Mouse (Mus musculus) stomach, embryonic 15.5 days (tissue): ENCODE measurements around the gene Dgkg. TPM values are rescaled to one million over a fixed set of nuclear protein-coding genes. Genes with fewer than 3 reads are reported as not detected.

Source experiments
- ATAC-seq: fragments of 200-750 bp; cut with Nextera tagmentation; 2 replicates; pipeline ENCODE4 v1.8.0; 2017; ENCODE audit warnings: low read depth, moderate number of reproducible peaks, moderate TSS enrichment; ENCODE audit not compliant: insufficient read depth, low FRiP score
- H3K27ac ChIP-seq: fragments of 300-500 bp; sonication (generic); 2 replicates; pipeline ENCODE4 v1.5.1; 2015; ENCODE audit warnings: mild to moderate bottlenecking, inconsistent platforms
- H3K27me3 ChIP-seq: fragments of 300-500 bp; sonication (generic); replicated peaks from 2 replicates; pipeline ENCODE4 v1.6.1; 2015; ENCODE audit warnings: inconsistent platforms
- H3K36me3 ChIP-seq: fragments of 300-500 bp; sonication (generic); 2 replicates; pipeline ENCODE4 v1.6.1; 2015; ENCODE audit warnings: inconsistent platforms
- H3K4me1 ChIP-seq: fragments of 300-500 bp; sonication (generic); 2 replicates; pipeline ENCODE4 v1.6.1; 2015; ENCODE audit warnings: inconsistent platforms
- H3K4me2 ChIP-seq: fragments of 300-500 bp; sonication (generic); 2 replicates; pipeline ENCODE4 v1.6.1; 2015; ENCODE audit warnings: mild to moderate bottlenecking, inconsistent platforms
- H3K4me3 ChIP-seq: fragments of 300-500 bp; sonication (generic); replicated peaks from 2 replicates; pipeline ENCODE4 v1.5.1; 2015; ENCODE audit warnings: inconsistent platforms
- H3K9ac ChIP-seq: fragments of 300-500 bp; sonication (generic); 2 replicates; pipeline ENCODE4 v1.6.1; 2015; ENCODE audit warnings: inconsistent platforms
- H3K9me3 ChIP-seq: fragments of 300-500 bp; sonication (generic); 2 replicates; pipeline ENCODE4 v1.6.1; 2016; ENCODE audit warnings: inconsistent platforms
- WGBS: fragments of 180-500 bp; shearing (Covaris S2); methylation state at CpG from one replicate; pipeline ENCODE4 v1.1.7; 2015; 5-methylcytosine and 5-hydroxymethylcytosine counted together
- polyA plus RNA-seq: library from polyadenylated mRNA; unstranded; fragments of >200 nt; fragmentation: Nextera tagmentation; extraction: Ambion mirVana; gene quantifications from 2 replicates; pipeline ENCODE4 v1.2.1, GENCODE M21; 2015

The Dgkg gene
- polyA plus RNA-seq, 1 experiment from 2014 or later = 1.5 TPM

- no peaks in the 10 kb centered on the region for H3K27me3 ChIP-seq
- no peak for ATAC-seq
- H3K9me3 ChIP-seq = no peaks in the 10 kb centered on the region
- no peak overlapping the region for H3K4me2 ChIP-seq
- no peak overlapping the region for H3K27ac ChIP-seq
- no peaks in the 10 kb centered on the region for H3K36me3 ChIP-seq
- no peaks in the 10 kb centered on the region for H3K4me1 ChIP-seq
- no peak overlapping the region for H3K9ac ChIP-seq
- no peak overlapping the region for H3K4me3 ChIP-seq
- WGBS = 85% methylated on average over 3 of the region's 3 CpGs
These were observed 71.5 kb downstream of the Dgkg start for GRCm38 (mm10) chr16:22585523-22585922.

GRCm38 (mm10) chr16:22583401-22583800 is 73.6 kb downstream of the Dgkg start:
- WGBS = 75% methylated on average over 2 of the region's 2 CpGs
- Histone ChIP-seq H3K27ac (no peak overlapping the region), H3K36me3 (no peaks in the 10 kb centered on the region), H3K27me3 (no peaks in the 10 kb centered on the region), H3K4me2 (no peak overlapping the region), H3K9ac (no peak overlapping the region), H3K4me1 (no peaks in the 10 kb centered on the region), H3K9me3 (no peaks in the 10 kb centered on the region), H3K4me3 (no peak overlapping the region)
- no peak for ATAC-seq

- ATAC-seq = no peak
- H3K36me3 ChIP-seq = no peaks in the 10 kb centered on the region
- H3K4me3 ChIP-seq = no peak overlapping the region
- no peak overlapping the region for H3K27ac ChIP-seq
- no peak overlapping the region for H3K9ac ChIP-seq
- no peak overlapping the region for H3K4me2 ChIP-seq
- 45% methylated on average over 11 of the region's 11 CpGs for WGBS
- H3K4me1 ChIP-seq = no peaks in the 10 kb centered on the region
- no peaks in the 10 kb centered on the region for H3K27me3 ChIP-seq
- H3K9me3 ChIP-seq = no peaks in the 10 kb centered on the region
These were observed 74.7 kb downstream of the Dgkg start for GRCm38 (mm10) chr16:22582173-22582929.

DNA sequence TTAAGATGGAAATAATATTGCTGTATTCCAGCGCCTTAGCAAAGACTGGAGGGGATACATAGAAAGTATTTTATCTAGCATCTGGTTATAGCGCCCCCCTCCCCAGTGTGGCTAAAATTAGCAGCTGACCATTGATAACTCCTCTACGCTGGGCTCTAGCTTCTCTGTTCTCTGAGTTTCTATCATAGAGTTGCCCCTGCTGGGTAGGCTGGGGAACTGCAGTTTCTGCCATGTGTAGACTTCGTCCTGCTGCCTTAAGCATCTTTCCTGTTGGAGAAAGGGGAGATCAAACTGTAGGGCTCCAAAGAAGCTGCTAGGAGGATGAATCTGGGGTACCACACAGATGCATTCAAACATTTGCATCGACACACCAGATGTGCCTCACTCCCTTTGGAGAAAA is 76.9 kb downstream of the Dgkg start:
- ATAC-seq = no peak
- WGBS = 47% methylated on average over 5 of the region's 5 CpGs
- H3K4me1 ChIP-seq = no peaks in the 10 kb centered on the region

GRCm38 (mm10) chr16:22578883-22579282 is 78.1 kb downstream of the Dgkg start:
- H3K9ac ChIP-seq = no peak overlapping the region
- no peak overlapping the region for H3K4me2 ChIP-seq
- no peak overlapping the region for H3K27ac ChIP-seq
- 90% methylated on average over 10 of the region's 10 CpGs for WGBS
- no peak for ATAC-seq
- H3K36me3 ChIP-seq = no peaks in the 10 kb centered on the region
- no peaks in the 10 kb centered on the region for H3K27me3 ChIP-seq
- no peaks in the 10 kb centered on the region for H3K9me3 ChIP-seq
- H3K4me3 ChIP-seq = no peak overlapping the region
- H3K4me1 ChIP-seq = no peaks in the 10 kb centered on the region

More for the DNA sequence above, 76.9 kb downstream of the Dgkg start:
- H3K27ac ChIP-seq = no peak overlapping the region
- no peaks in the 10 kb centered on the region for H3K27me3 ChIP-seq
- H3K9me3 ChIP-seq = no peaks in the 10 kb centered on the region
- no peak overlapping the region for H3K9ac ChIP-seq
- no peaks in the 10 kb centered on the region for H3K36me3 ChIP-seq
- no peak overlapping the region for H3K4me2 ChIP-seq
- no peak overlapping the region for H3K4me3 ChIP-seq

GRCm38 (mm10) chr16:22577656-22578055 is 79.4 kb downstream of the Dgkg start:
- H3K4me1 ChIP-seq = no peaks in the 10 kb centered on the region
- H3K4me3 ChIP-seq = no peak overlapping the region
- WGBS = 45% methylated on average over 8 of the region's 8 CpGs
- H3K27ac ChIP-seq = no peak overlapping the region
- no peak overlapping the region for H3K9ac ChIP-seq
- ATAC-seq = no peak
- no peaks in the 10 kb centered on the region for H3K9me3 ChIP-seq
- H3K27me3 ChIP-seq = no peaks in the 10 kb centered on the region
- no peak overlapping the region for H3K4me2 ChIP-seq
- H3K36me3 ChIP-seq = no peaks in the 10 kb centered on the region

DNA sequence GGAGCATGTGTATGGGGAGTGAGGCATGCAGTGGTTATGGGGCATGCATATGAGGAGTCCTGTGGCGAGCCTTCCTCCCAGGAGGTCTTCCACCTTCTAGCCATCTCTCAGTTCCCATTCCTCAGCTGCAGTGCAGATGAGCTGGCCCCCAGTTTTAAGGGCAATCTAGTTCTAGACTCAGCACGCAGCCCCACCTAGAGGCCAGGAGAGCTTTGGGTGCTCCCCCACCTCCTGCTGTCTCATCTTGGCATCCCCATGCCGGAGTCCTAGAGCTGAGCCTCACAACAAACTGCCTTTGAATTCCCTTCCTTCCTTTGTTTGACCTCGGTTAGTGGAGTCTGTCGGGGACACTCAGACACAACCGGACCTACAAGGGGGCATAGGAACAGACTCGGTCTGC is 82.9 kb downstream of the Dgkg start:
- WGBS = 65% methylated on average over 7 of the region's 7 CpGs
- Histone ChIP-seq H3K27ac (no peak overlapping the region), H3K27me3 (no peaks in the 10 kb centered on the region), H3K9me3 (no peaks in the 10 kb centered on the region), H3K36me3 (no peaks in the 10 kb centered on the region), H3K4me3 (no peak overlapping the region), H3K9ac (no peak overlapping the region), H3K4me2 (no peak overlapping the region), H3K4me1 (no peaks in the 10 kb centered on the region)
- no peak for ATAC-seq

GRCm38 (mm10) chr16:22572641-22573341 is 84.2 kb downstream of the Dgkg start:
- Histone ChIP-seq H3K9ac (no peak overlapping the region), H3K4me1 (no peaks in the 10 kb centered on the region), H3K4me2 (peak overlapping the region; percentile 37), H3K36me3 (no peaks in the 10 kb centered on the region), H3K4me3 (peak overlapping the region; percentile 11; the same call in 1 of the 2 replicates), H3K27ac (peak overlapping the region; percentile 61), H3K9me3 (no peaks in the 10 kb centered on the region), H3K27me3 (no peaks in the 10 kb centered on the region)
- 34% methylated on average over 21 of the region's 21 CpGs for WGBS
- peak; percentile 92 for ATAC-seq

DNA sequence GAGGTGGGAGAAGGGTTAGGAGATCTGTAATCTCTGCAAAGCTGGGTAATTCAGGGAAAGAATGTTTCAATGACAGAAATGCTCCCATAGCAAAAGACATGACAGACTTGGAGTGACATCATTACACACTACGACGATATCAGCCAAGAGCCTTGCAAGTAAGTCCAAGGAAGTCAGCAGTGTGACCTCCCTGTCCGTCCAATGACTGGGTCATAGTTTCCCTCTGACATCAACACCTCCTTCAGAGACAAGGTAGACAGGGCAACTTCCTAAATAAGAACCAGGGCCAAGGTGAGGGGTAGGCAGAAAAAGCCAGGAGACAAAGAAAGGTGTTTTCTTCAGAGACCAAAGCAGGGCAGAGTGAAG is 92.1 kb downstream of the Dgkg start:
- Histone ChIP-seq H3K9me3 (no peaks in the 10 kb centered on the region), H3K4me1 (no peaks in the 10 kb centered on the region), H3K4me2 (no peak overlapping the region), H3K9ac (no peak overlapping the region), H3K27me3 (no peaks in the 10 kb centered on the region), H3K36me3 (no peaks in the 10 kb centered on the region), H3K4me3 (no peak overlapping the region), H3K27ac (no peak overlapping the region)
- 66% methylated on average over 3 of the region's 3 CpGs for WGBS
- ATAC-seq = no peak

DNA sequence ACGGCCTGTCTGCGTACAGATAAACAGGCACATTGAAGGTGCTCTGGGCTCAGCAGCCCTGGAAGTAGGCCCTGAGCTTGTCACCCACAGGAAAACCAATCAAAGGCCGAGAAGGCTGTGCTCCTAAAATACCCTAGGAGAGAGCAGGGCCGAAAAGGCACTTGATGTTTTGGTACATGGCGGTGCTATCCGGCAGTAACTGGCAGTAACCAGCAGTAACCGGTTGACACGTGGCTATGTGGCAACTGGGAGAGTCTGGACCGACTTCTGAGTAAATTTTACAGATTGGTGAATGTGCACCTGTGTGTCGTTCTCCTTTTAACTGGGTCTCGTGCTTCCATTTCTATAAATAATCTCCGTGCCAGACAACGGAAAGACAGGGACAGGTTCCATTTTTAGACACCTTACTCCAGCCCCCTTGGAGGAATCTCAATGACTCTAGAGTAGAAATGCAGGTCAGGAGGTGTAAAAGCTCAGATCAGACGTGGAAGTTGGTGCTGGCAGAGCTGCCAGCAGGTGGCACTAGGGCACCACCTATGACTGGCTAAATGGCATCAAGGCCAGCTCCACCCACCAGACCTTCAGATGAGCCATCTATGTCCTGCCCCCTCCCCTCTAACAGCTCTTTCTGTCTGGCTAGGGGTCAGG is 92.6 kb downstream of the Dgkg start:
- Histone ChIP-seq H3K4me1 (no peaks in the 10 kb centered on the region), H3K4me3 (no peak overlapping the region), H3K9ac (no peak overlapping the region), H3K27ac (no peak overlapping the region), H3K27me3 (no peaks in the 10 kb centered on the region), H3K36me3 (no peaks in the 10 kb centered on the region), H3K4me2 (no peak overlapping the region), H3K9me3 (no peaks in the 10 kb centered on the region)
- ATAC-seq = no peak
- WGBS = 59% methylated on average over 14 of the region's 14 CpGs

DNA sequence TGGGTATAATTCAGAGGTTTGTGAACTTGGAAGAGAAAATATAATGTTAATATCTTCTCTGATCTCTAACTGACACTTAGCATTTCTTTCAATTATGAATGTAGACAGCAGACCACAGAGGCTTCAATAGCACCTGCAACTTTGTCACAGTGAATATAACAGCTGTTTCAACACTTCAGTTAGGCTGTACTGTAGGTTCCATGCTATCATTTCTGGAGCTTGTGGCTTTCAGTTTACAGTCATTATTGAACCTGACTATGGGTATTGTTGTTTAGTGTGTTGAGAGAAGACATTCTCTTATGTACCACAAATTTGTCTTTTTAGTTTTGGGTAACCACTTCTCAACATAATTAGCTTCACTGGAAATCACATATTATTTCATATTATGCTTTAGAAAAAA is 93.4 kb downstream of the Dgkg start:
- H3K36me3 ChIP-seq = no peaks in the 10 kb centered on the region
- H3K4me2 ChIP-seq = no peak overlapping the region

DNA sequence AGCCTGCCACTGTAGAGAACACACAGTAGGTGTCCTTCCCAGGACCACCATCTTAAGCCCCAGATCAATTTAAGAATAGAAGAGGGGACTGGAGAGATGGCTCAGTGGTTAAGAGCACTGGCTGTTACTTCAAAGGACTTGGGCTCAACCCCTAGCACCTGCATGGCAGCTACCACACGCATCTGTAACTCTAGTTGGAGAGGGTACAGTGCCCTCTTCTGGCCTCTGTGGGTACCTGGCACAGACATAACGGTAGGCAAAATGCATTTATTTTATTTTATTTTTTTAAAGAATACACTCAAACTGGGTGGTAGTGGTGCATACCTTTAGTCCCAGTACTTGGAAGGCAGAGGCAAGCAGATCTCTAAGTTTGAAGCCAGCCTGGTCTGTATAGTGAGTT is 102.0 kb downstream of the Dgkg start:
- Histone ChIP-seq H3K36me3 (no peaks in the 10 kb centered on the region), H3K4me3 (no peak overlapping the region), H3K9ac (no peak overlapping the region), H3K27me3 (0 out of 2 replicates have a peak, but pooled peaks cover 2% of the 10 kb centered on the region), H3K9me3 (no peaks in the 10 kb centered on the region), H3K4me2 (no peak overlapping the region), H3K27ac (no peak overlapping the region), H3K4me1 (peaks cover 6% of the 10 kb centered on the region)
- no peak for ATAC-seq
- WGBS = 47% methylated on average over 2 of the region's 2 CpGs

More for the DNA sequence above, 93.4 kb downstream of the Dgkg start:
- no peak overlapping the region for H3K27ac ChIP-seq
- no peaks in the 10 kb centered on the region for H3K9me3 ChIP-seq
- no peaks in the 10 kb centered on the region for H3K4me1 ChIP-seq
- no peak overlapping the region for H3K4me3 ChIP-seq
- H3K9ac ChIP-seq = no peak overlapping the region
- no peaks in the 10 kb centered on the region for H3K27me3 ChIP-seq
- no peak for ATAC-seq
